Mouse (Mus musculus) embryonic facial prominence, embryonic 15.5 days (tissue): ENCODE measurements around the gene Etl4. TPM values are rescaled to one million over a fixed set of nuclear protein-coding genes. Genes with fewer than 3 reads are reported as not detected.

Experiments
- ATAC-seq: fragments of 200-750 bp; cut with Nextera tagmentation; 2 replicates; pipeline ENCODE4 v1.8.0; 2017; ENCODE audit warnings: low read depth, moderate TSS enrichment; ENCODE audit not compliant: insufficient number of reproducible peaks, low FRiP score, low TSS enrichment
- H3K27ac ChIP-seq: fragments of 300-500 bp; sonication (generic); replicated peaks from 2 replicates; pipeline ENCODE4 v1.5.1; 2015; ENCODE audit warnings: mild to moderate bottlenecking, inconsistent platforms
- H3K27me3 ChIP-seq: fragments of 300-500 bp; sonication (generic); 2 replicates; pipeline ENCODE4 v1.6.1; 2015; ENCODE audit warnings: inconsistent platforms
- H3K36me3 ChIP-seq: fragments of 300-500 bp; sonication (generic); 2 replicates; pipeline ENCODE4 v1.6.1; 2015; ENCODE audit warnings: mild to moderate bottlenecking, inconsistent platforms
- H3K4me1 ChIP-seq: fragments of 300-500 bp; sonication (generic); 2 replicates; pipeline ENCODE4 v1.6.1; 2015; ENCODE audit warnings: inconsistent platforms
- H3K4me2 ChIP-seq: fragments of 300-500 bp; sonication (generic); replicated peaks from 2 replicates; pipeline ENCODE4 v1.6.1; 2015; ENCODE audit warnings: mild to moderate bottlenecking, inconsistent platforms
- H3K4me3 ChIP-seq: fragments of 300-500 bp; sonication (generic); replicated peaks from 2 replicates; pipeline ENCODE4 v1.5.1; 2015; ENCODE audit warnings: mild to moderate bottlenecking, inconsistent platforms
- H3K9ac ChIP-seq: fragments of 300-500 bp; sonication (generic); 2 replicates; pipeline ENCODE4 v1.6.1; 2015; ENCODE audit warnings: inconsistent platforms
- H3K9me3 ChIP-seq: fragments of 300-500 bp; sonication (generic); replicated peaks from 2 replicates; pipeline ENCODE4 v1.6.1; 2016; ENCODE audit warnings: inconsistent platforms
- WGBS: fragments of 180-500 bp; shearing (Covaris S2); methylation state at CpG from one replicate; pipeline ENCODE4 v1.1.7; 2015; 5-methylcytosine and 5-hydroxymethylcytosine counted together
- polyA plus RNA-seq: library from polyadenylated mRNA; unstranded; fragments of >200 nt; fragmentation: Nextera tagmentation; extraction: Ambion mirVana; gene quantifications from 2 replicates; pipeline ENCODE4 v1.2.1, GENCODE M21; 2015

Gene Etl4
- polyA plus RNA-seq, 1 experiment from 2014 or later = 39.0 TPM

GRCm38 (mm10) chr2:20446180-20446579 lies 536.6 kb downstream of the Etl4 start:
- no peak overlapping the region for H3K4me2 ChIP-seq

GRCm38 (mm10) chr2:20450945-20451344 lies 541.4 kb downstream of the Etl4 start:
- Histone ChIP-seq H3K4me1 (no peaks in the 10 kb centered on the region), H3K4me2 (no peak overlapping the region), H3K27me3 (no peaks in the 10 kb centered on the region), H3K9ac (no peak overlapping the region), H3K27ac (0 out of 2 replicates have a peak overlapping the region, but pooled peaks have one; percentile 31), H3K36me3 (no peaks in the 10 kb centered on the region), H3K9me3 (no peaks in the 10 kb centered on the region), H3K4me3 (no peak overlapping the region)
- no peak for ATAC-seq
- whole genome bisulfite sequencing = 34% methylated on average over 3 of the region's 3 CpGs

More at GRCm38 (mm10) chr2:20446180-20446579, 536.6 kb downstream of the Etl4 start:
- Histone ChIP-seq H3K9me3 (no peaks in the 10 kb centered on the region), H3K9ac (no peak overlapping the region), H3K4me3 (no peak overlapping the region), H3K36me3 (no peaks in the 10 kb centered on the region), H3K27ac (no peak overlapping the region), H3K4me1 (0 out of 2 replicates have a peak, but pooled peaks cover 3% of the 10 kb centered on the region), H3K27me3 (no peaks in the 10 kb centered on the region)
- 77% methylated on average over 4 of the region's 4 CpGs for WGBS
- ATAC-seq = no peak

GRCm38 (mm10) chr2:20453506-20454206 lies 544.1 kb downstream of the Etl4 start:
- H3K9ac ChIP-seq = no peak overlapping the region
- no peak overlapping the region for H3K4me3 ChIP-seq
- ATAC-seq = no peak
- WGBS = 25% methylated on average over 3 of the region's 3 CpGs
- H3K4me2 ChIP-seq = no peak overlapping the region
- no peaks in the 10 kb centered on the region for H3K4me1 ChIP-seq
- no peak overlapping the region for H3K27ac ChIP-seq
- no peaks in the 10 kb centered on the region for H3K27me3 ChIP-seq
- no peaks in the 10 kb centered on the region for H3K36me3 ChIP-seq
- H3K9me3 ChIP-seq = no peaks in the 10 kb centered on the region

- Histone ChIP-seq H3K36me3 (no peaks in the 10 kb centered on the region), H3K4me3 (no peak overlapping the region), H3K9me3 (no peaks in the 10 kb centered on the region), H3K4me1 (no peaks in the 10 kb centered on the region), H3K27ac (no peak overlapping the region), H3K9ac (no peak overlapping the region), H3K27me3 (no peaks in the 10 kb centered on the region), H3K4me2 (no peak overlapping the region)
- ATAC-seq = no peak
- 90% methylated on average over 2 of the region's 2 CpGs for WGBS
Observed at GRCm38 (mm10) chr2:20479199-20479598, 569.6 kb downstream of the Etl4 start.

- Histone ChIP-seq H3K4me2 (no peak overlapping the region), H3K27ac (no peak overlapping the region), H3K27me3 (no peaks in the 10 kb centered on the region), H3K4me1 (no peaks in the 10 kb centered on the region), H3K9ac (no peak overlapping the region), H3K4me3 (no peak overlapping the region), H3K9me3 (no peaks in the 10 kb centered on the region), H3K36me3 (no peaks in the 10 kb centered on the region)
- ATAC-seq = no peak
- 58% methylated on average over 2 of the region's 2 CpGs for WGBS
Observed at GRCm38 (mm10) chr2:20486137-20486788, 576.7 kb downstream of the Etl4 start.

GRCm38 (mm10) chr2:20489090-20489489 lies 579.5 kb downstream of the Etl4 start:
- 85% methylated on average over 3 of the region's 3 CpGs for WGBS
- no peak for ATAC-seq
- no peak overlapping the region for H3K9ac ChIP-seq
- no peak overlapping the region for H3K27ac ChIP-seq
- H3K27me3 ChIP-seq = no peaks in the 10 kb centered on the region
- no peak overlapping the region for H3K4me2 ChIP-seq
- H3K4me1 ChIP-seq = no peaks in the 10 kb centered on the region
- no peaks in the 10 kb centered on the region for H3K9me3 ChIP-seq
- no peaks in the 10 kb centered on the region for H3K36me3 ChIP-seq
- no peak overlapping the region for H3K4me3 ChIP-seq

GRCm38 (mm10) chr2:20492125-20492524 lies 582.5 kb downstream of the Etl4 start:
- Histone ChIP-seq H3K27me3 (no peaks in the 10 kb centered on the region), H3K4me2 (no peak overlapping the region), H3K27ac (no peak overlapping the region), H3K36me3 (no peaks in the 10 kb centered on the region), H3K4me1 (no peaks in the 10 kb centered on the region), H3K9ac (no peak overlapping the region), H3K9me3 (no peaks in the 10 kb centered on the region), H3K4me3 (no peak overlapping the region)
- 41% methylated on average over 2 of the region's 2 CpGs for WGBS
- ATAC-seq = no peak

GRCm38 (mm10) chr2:20493806-20494205 lies 584.2 kb downstream of the Etl4 start:
- ATAC-seq = no peak
- Histone ChIP-seq H3K4me3 (no peak overlapping the region), H3K27ac (no peak overlapping the region), H3K36me3 (no peaks in the 10 kb centered on the region), H3K9ac (no peak overlapping the region), H3K9me3 (no peaks in the 10 kb centered on the region), H3K27me3 (no peaks in the 10 kb centered on the region), H3K4me1 (no peaks in the 10 kb centered on the region), H3K4me2 (no peak overlapping the region)
- 46% methylated on average over 2 of the region's 2 CpGs for WGBS

GRCm38 (mm10) chr2:20494666-20495065 lies 585.1 kb downstream of the Etl4 start:
- H3K4me2 ChIP-seq = no peak overlapping the region
- no peak overlapping the region for H3K4me3 ChIP-seq
- H3K4me1 ChIP-seq = no peaks in the 10 kb centered on the region
- no peak for ATAC-seq
- H3K9me3 ChIP-seq = no peaks in the 10 kb centered on the region
- no peaks in the 10 kb centered on the region for H3K27me3 ChIP-seq
- no peaks in the 10 kb centered on the region for H3K36me3 ChIP-seq
- 10% methylated on average over 3 of the region's 3 CpGs for WGBS
- no peak overlapping the region for H3K27ac ChIP-seq
- H3K9ac ChIP-seq = no peak overlapping the region

- Histone ChIP-seq H3K9me3 (0 out of 2 replicates have a peak, but pooled peaks cover 4% of the 10 kb centered on the region), H3K4me1 (no peaks in the 10 kb centered on the region), H3K27ac (no peak overlapping the region), H3K27me3 (no peaks in the 10 kb centered on the region), H3K4me2 (no peak overlapping the region), H3K4me3 (no peak overlapping the region), H3K36me3 (no peaks in the 10 kb centered on the region), H3K9ac (no peak overlapping the region)
- 54% methylated on average over 8 of the region's 8 CpGs for WGBS
- no peak for ATAC-seq
Observed at GRCm38 (mm10) chr2:20496219-20496800, 586.7 kb downstream of the Etl4 start.

- Histone ChIP-seq H3K27ac (no peak overlapping the region), H3K4me3 (no peak overlapping the region), H3K27me3 (no peaks in the 10 kb centered on the region), H3K36me3 (no peaks in the 10 kb centered on the region), H3K4me2 (no peak overlapping the region), H3K9me3 (no peaks in the 10 kb centered on the region), H3K9ac (no peak overlapping the region), H3K4me1 (no peaks in the 10 kb centered on the region)
- no peak for ATAC-seq
- WGBS = 41% methylated on average over 6 of the region's 6 CpGs
Observed at GRCm38 (mm10) chr2:20507832-20508723, 598.5 kb downstream of the Etl4 start.
